Mouse (Mus musculus) spleen, adult 2 months (tissue): Measurements from ENCODE around the gene A930033H14Rik. TPM values are rescaled to one million over a fixed set of nuclear protein-coding genes. Genes with fewer than 3 reads are reported as not detected.

Source experiments
- DNase-seq, 2 experiments: peaks; one replicate each; pipeline versions ENCODE4 v3.0.0 to v3.0.0-alpha.2; 2012 to 2021; ENCODE audit warnings: low spot score in 2 of 2, low read depth in 1 of 2
- H3K27ac ChIP-seq: fragments of 200-500 bp; 2 replicates; pipeline ENCODE4 v1.5.1; 2012; ENCODE audit warnings: low read length, inconsistent platforms; ENCODE audit not compliant: insufficient read depth
- H3K27me3 ChIP-seq: fragments of 200-500 bp; 2 replicates; pipeline ENCODE4 v1.6.1; 2012; ENCODE audit warnings: mild to moderate bottlenecking, moderate library complexity, low read length, inconsistent platforms; ENCODE audit not compliant: control insufficient read depth, insufficient read depth
- H3K36me3 ChIP-seq: fragments of 200-500 bp; 2 replicates; pipeline ENCODE4 v1.6.1; 2012; ENCODE audit warnings: mild to moderate bottlenecking, low read length, inconsistent platforms; ENCODE audit not compliant: control insufficient read depth, insufficient read depth
- H3K4me1 ChIP-seq: fragments of 200-500 bp; 2 replicates; pipeline ENCODE4 v1.6.1; 2011; ENCODE audit warnings: inconsistent platforms; ENCODE audit not compliant: control insufficient read depth, insufficient read depth, insufficient read length
- H3K4me3 ChIP-seq: fragments of 200-500 bp; 2 replicates; pipeline ENCODE4 v1.5.1; 2011; ENCODE audit warnings: mild to moderate bottlenecking, inconsistent platforms; ENCODE audit not compliant: insufficient read depth, insufficient read length; ENCODE audit errors: extremely low read depth
- CTCF ChIP-seq: fragments of 200-500 bp; IDR thresholded peaks from 2 replicates; pipeline ENCODE4 v1.5.1; 2011; ENCODE audit warnings: mild to moderate bottlenecking, inconsistent platforms; ENCODE audit not compliant: insufficient read depth, insufficient read length, insufficient replicate concordance; ENCODE audit errors: extremely low read depth
- POLR2A ChIP-seq: fragments of 200-500 bp; IDR thresholded peaks from 2 replicates; pipeline ENCODE4 v1.6.1; 2011; ENCODE audit warnings: low read depth, low read length, inconsistent platforms
- WGBS: fragments of 180-500 bp; shearing (Covaris S2); methylation state at CpG from one replicate; pipeline ENCODE4 v1.1.7; 2018; 5-methylcytosine and 5-hydroxymethylcytosine counted together
- polyA plus RNA-seq: library from polyadenylated mRNA; depleted of rRNA; stranded (reverse); fragments of >200 nt; gene quantifications from 2 replicates; pipeline ENCODE4 v1.2.3, GENCODE M21; 2012

The A930033H14Rik gene
- polyA plus RNA-seq, 1 experiment: 0.53 TPM

DNA sequence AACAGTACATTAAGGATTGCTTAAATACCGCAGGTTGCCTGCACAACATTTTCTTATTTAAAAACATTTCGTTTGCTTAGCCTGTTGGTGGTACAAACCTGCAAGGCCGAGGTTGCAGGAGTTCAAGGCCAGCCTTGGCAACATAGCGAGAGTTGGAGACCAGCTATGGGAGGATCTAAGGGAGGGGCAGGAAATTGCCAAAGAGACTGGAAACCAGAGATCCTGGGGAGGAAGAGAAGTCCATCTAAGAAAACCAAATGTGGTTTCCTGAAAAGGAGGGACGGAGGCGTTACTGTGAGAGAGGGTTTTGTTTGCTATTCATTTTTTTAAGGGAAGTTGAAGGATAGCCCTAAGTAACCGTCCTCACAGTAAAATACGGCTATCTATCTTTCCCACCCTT, 1.3 kb downstream of the A930033H14Rik start:
- Histone ChIP-seq H3K27me3 (peaks cover 7% of the 10 kb centered on the region; the same call in 1 of the 2 replicates), H3K4me1 (peaks cover 9% of the 10 kb centered on the region; the same call in 1 of the 2 replicates), H3K4me3 (0 out of 2 replicates have a peak overlapping the region, but pooled peaks have one; percentile 34), H3K36me3 (no peaks in the 10 kb centered on the region), H3K27ac (0 out of 2 replicates have a peak overlapping the region, but pooled peaks have one; percentile 59)
- TF ChIP-seq CTCF (no peak), POLR2A (no peak)
- 25% methylated on average over 8 of the region's 8 CpGs for WGBS
- no peak for DNase-seq

DNA sequence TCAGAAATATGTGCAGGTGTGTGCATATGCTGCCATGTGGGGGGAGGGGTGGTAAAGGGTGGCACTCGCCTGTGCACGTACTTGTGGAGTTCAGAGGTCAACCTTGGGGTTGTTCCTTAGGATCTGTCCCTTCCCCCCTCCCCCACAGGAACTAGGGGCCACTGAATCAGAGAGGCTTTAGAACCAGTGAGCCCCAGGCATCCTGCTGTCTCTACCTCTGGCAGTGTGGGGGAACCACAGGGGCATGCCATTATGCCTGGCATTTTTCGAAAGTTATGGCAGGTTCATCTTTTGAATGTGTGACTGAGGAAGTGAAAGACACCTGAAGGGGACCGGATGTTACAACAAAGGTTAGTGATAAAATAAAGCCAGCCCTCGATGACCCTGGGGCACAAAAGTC, 2.2 kb downstream of the A930033H14Rik start:
- TF ChIP-seq POLR2A: no peak
- TF ChIP-seq CTCF: no peak
- Histone ChIP-seq H3K27ac (no peak overlapping the region), H3K4me3 (no peak overlapping the region), H3K4me1 (peaks cover 9% of the 10 kb centered on the region; the same call in 1 of the 2 replicates), H3K27me3 (peaks cover 7% of the 10 kb centered on the region; the same call in 1 of the 2 replicates), H3K36me3 (no peaks in the 10 kb centered on the region)
- no peak for DNase-seq
- WGBS: 48% methylated on average over 5 of the region's 5 CpGs

DNA sequence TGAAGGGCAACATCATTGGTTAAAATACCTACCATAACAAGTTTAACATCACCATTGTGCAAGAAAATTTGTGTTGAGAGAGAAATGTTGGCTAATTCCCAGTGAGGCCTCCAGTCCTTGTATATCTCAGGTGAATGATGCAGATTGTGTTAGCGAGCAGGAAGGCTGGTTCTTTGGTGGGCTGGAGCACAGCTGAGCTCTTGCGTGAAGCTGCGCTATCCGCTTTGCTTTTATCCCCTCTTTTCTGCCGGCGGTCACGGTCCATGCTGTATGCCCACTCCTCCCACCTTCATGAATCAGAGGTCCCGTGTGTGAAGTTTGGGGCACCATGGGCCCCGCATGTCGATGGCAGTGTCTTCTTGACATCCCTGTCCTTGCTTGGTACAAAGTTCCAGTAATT, 2.9 kb downstream of the A930033H14Rik start:
- Histone ChIP-seq H3K4me3 (no peak overlapping the region), H3K4me1 (peaks cover 9% of the 10 kb centered on the region; the same call in 1 of the 2 replicates), H3K36me3 (no peaks in the 10 kb centered on the region), H3K27me3 (peaks cover 7% of the 10 kb centered on the region; the same call in 1 of the 2 replicates), H3K27ac (no peak overlapping the region)
- WGBS: 94% methylated on average over 10 of the region's 10 CpGs
- TF ChIP-seq CTCF (no peak), POLR2A (no peak)
- DNase-seq: no peak

DNA sequence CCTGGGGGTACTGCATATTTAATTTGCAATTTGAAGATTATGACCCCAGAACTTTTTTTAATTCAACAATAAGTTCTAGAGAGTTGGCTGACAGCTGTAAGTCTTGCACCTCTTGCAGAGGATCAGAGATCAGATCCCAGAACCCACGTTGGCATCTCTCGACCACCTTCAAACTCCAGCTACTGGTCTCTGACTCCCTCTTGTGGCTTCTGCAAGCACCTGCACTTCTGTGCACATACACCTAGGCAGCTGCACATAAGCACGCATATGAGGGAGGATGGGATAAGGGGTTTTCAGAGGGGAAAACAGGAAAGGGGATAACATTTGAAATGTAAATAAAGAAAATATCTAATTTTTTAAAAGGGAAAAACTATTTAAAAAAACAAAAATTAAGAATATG, 4.2 kb downstream of the A930033H14Rik start:
- peaks cover 5% of the 10 kb centered on the region; the same call in 1 of the 2 replicates for H3K4me1 ChIP-seq
- TF ChIP-seq POLR2A (no peak), CTCF (no peak)
- WGBS: 92% methylated on average over 3 of the region's 3 CpGs

GRCm38 (mm10) chr10:69207981-69208630, 4.8 kb downstream of the A930033H14Rik start:
- no peak for TF ChIP-seq CTCF
- H3K27me3 ChIP-seq: peaks cover 6% of the 10 kb centered on the region; the same call in 1 of the 2 replicates
- H3K4me1 ChIP-seq: no peaks in the 10 kb centered on the region; the same call in 1 of the 2 replicates
- no peak for DNase-seq
- 91% methylated on average over 15 of the region's 15 CpGs for WGBS
- no peak overlapping the region for H3K4me3 ChIP-seq
- no peaks in the 10 kb centered on the region for H3K36me3 ChIP-seq
- no peak overlapping the region for H3K27ac ChIP-seq

More for the DNA sequence above, 4.2 kb downstream of the A930033H14Rik start:
- no peak overlapping the region for H3K4me3 ChIP-seq
- no peak for DNase-seq
- H3K27ac ChIP-seq: no peak overlapping the region
- H3K27me3 ChIP-seq: peaks cover 7% of the 10 kb centered on the region; the same call in 1 of the 2 replicates
- no peaks in the 10 kb centered on the region for H3K36me3 ChIP-seq

DNA sequence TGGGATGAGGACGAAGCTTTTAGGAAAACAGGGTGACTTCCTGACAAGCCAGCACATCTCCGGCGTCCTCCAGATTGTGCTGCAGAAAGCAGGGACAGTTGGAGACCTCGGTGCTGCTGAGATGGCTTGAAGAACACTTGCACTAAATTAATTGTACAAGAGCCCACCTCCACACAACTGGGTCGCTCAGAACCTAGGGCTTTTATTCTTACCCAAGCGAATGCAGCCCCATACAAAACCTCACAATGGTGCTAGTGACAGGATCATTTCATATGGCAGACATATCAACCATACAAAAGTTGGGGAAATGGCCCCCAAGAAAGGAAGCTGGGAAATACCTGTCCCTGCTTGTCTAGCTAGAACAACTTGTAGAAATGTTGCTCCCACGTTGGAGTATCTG, 5.4 kb downstream of the A930033H14Rik start:
- Histone ChIP-seq H3K27ac (no peak overlapping the region), H3K36me3 (no peaks in the 10 kb centered on the region), H3K4me3 (no peak overlapping the region), H3K4me1 (no peaks in the 10 kb centered on the region; the same call in 1 of the 2 replicates), H3K27me3 (0 out of 2 replicates have a peak, but pooled peaks cover under 1% of the 10 kb centered on the region)
- WGBS: 85% methylated on average over 7 of the region's 7 CpGs
- no peak for DNase-seq
- TF ChIP-seq POLR2A: no peak
- no peak for TF ChIP-seq CTCF

DNA sequence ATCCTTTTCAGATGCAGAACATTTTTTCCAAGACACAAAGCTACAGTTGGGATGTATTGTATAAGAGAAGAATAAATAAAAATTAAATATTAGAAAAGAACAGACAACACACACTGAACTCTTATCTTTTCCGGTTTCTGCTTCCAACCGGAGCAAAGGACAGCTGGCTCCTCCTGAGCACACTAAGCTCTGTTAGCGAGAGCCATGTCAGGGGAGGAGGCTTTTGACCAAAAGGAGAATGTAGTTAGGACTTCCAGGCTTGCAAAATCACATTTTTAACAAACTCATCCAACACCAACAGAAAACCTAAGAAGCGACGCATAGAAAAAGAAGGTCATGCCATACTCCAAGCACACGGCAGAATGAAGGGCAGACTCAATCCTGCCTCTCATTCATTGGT, 6.8 kb downstream of the A930033H14Rik start:
- Histone ChIP-seq H3K27ac (no peak overlapping the region; the same call in 1 of the 2 replicates), H3K4me1 (no peaks in the 10 kb centered on the region), H3K36me3 (no peaks in the 10 kb centered on the region), H3K4me3 (no peak overlapping the region), H3K27me3 (no peaks in the 10 kb centered on the region)
- 90% methylated on average over 6 of the region's 6 CpGs for WGBS
- TF ChIP-seq CTCF (no peak), POLR2A (no peak)
- DNase-seq: no peak
